In the genomic region with DNA sequence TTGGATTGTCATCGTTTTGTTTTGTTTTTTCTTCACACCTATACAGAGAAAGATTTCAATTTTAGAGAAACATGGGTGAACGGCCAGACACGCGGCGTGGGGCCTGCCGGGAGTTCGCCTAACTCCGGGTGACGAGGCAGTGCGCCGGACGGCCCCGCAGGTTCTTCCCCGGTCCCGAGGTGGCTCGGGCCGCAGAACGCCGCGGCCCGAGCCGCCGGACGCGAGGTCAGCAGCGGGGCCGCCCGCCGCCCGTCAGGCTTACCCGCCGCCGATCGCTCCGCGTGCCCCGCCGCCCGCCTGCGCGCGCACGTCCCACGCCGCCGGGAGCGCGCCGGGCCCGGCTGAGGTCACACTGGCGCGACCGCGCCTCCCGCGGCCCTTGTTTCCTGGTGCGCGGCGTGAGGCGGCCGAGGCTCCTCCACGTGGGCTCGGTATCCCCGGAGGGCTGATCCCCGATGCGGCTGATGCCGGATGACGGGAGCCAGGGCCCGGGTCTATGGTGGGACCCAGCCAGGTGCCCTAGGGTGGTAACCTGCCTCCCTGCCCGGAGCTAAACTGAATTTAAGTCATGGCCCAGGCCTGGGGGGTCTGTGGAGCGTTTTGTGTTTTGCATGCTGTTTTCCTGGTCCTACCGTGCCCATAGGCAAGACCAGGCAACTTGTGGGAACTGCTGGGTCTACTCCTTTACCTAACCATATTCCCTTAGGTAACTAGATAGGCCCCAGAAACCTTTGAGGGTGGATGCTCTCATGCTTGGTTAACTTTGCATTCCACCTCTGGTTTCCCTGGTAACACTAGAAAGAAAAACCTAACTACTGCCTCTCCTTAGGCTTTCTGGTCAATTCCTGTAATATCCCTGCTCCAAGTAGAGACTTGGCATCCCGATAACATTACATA, we compare ENCODE assay signal across 7 mouse cellular contexts. TPM values are rescaled to one million over a fixed set of nuclear protein-coding genes. Genes with fewer than 3 reads are reported as not detected.
DNase-seq lines count a peak whose midpoint lies in the region; ATAC-seq and TF ChIP-seq lines count a peak whose summit lies in the region.

A gene (minus strand): TSS at position 316 of the 897 bp plus-strand sequence.

- peak within 1 kb of the TSS; percentile 57 for H3K27ac ChIP-seq in intestine, embryonic 14.5 days (ENCODE audit: low read depth)
- peak within 1 kb of the TSS; percentile 92 for H3K27ac ChIP-seq in limb, embryonic 10.5 days
- peak within 1 kb of the TSS; percentile 49; the same call in 1 of the 2 replicates for H3K27ac ChIP-seq in midbrain, embryonic 12.5 days (replicated peaks)
- H3K27ac ChIP-seq in small intestine, adult 2 months (ENCODE audit: insufficient read depth, low read depth, low read length): no peak within 1 kb of the TSS; the same call in 1 of the 2 replicates

- ATAC-seq in intestine, embryonic 14.5 days (replicated peaks; ENCODE audit: low FRiP score, low TSS enrichment, low read depth): peak; percentile 87
- ATAC-seq in midbrain, embryonic 12.5 days (ENCODE audit: low FRiP score, low read depth): peak; percentile 91

- WGBS in intestine, embryonic 14.5 days: 2% methylated on average over 73 of the region's 73 CpGs
- 2% methylated on average over 73 of the region's 73 CpGs for WGBS in limb, embryonic 10.5 days
- WGBS in midbrain, embryonic 12.5 days: 2% methylated on average over 66 of the region's 73 CpGs
- 2% methylated on average over 73 of the region's 73 CpGs for WGBS in small intestine, adult 2 months

- peak within 1 kb of the TSS; percentile 56 for H3K4me3 ChIP-seq in intestine, embryonic 14.5 days (ENCODE audit: low read depth, low read length)
- peak within 1 kb of the TSS; percentile 64 for H3K4me3 ChIP-seq in limb, embryonic 10.5 days
- peak within 1 kb of the TSS; percentile 65 for H3K4me3 ChIP-seq in midbrain, embryonic 12.5 days
- H3K4me3 ChIP-seq in small intestine, adult 2 months (ENCODE audit: low read depth, low read length): peak within 1 kb of the TSS; percentile 84

- intact Hi-C loops in gastrocnemius, postnatal 14 days (cut with DNase I; ENCODE audit: low total_unique reads): no loop called here

- no peak; the same call in none of the 2 replicates for TF ChIP-seq POLR2A in small intestine, adult 2 months (IDR thresholded peaks at IDR 0.05; ENCODE audit: low read depth, low read length)

- H3K36me3 ChIP-seq in intestine, embryonic 14.5 days (ENCODE audit: control insufficient read depth, insufficient read depth, low read length): 0 out of 2 replicates have a peak, but pooled peaks cover 2% of the 10 kb centered on the region
- 0 out of 2 replicates have a peak, but pooled peaks cover 5% of the 10 kb centered on the region for H3K36me3 ChIP-seq in limb, embryonic 10.5 days
- H3K36me3 ChIP-seq in midbrain, embryonic 12.5 days: no peaks in the 10 kb centered on the region
- no peaks in the 10 kb centered on the region for H3K36me3 ChIP-seq in small intestine, adult 2 months (ENCODE audit: control insufficient read depth, insufficient read depth, low read length)

- no peaks in the 10 kb centered on the region for H3K27me3 ChIP-seq in intestine, embryonic 14.5 days (replicated peaks; ENCODE audit: control insufficient read depth, insufficient read depth, low read length)
- no peaks in the 10 kb centered on the region for H3K27me3 ChIP-seq in limb, embryonic 10.5 days (ENCODE audit: low read depth, poor library complexity, severe bottlenecking)
- no peaks in the 10 kb centered on the region for H3K27me3 ChIP-seq in midbrain, embryonic 12.5 days
- H3K27me3 ChIP-seq in small intestine, adult 2 months (ENCODE audit: control insufficient read depth, insufficient read depth, low read length): no peaks in the 10 kb centered on the region

- peak within 1 kb of the TSS; percentile 84 for H3K9ac ChIP-seq in intestine, embryonic 14.5 days (ENCODE audit: low read length)
- H3K9ac ChIP-seq in midbrain, embryonic 12.5 days (replicated peaks): peak within 1 kb of the TSS; percentile 71

- H3K9me3 ChIP-seq in intestine, embryonic 14.5 days (ENCODE audit: control insufficient read depth, low read length): no peaks in the 10 kb centered on the region
- no peaks in the 10 kb centered on the region for H3K9me3 ChIP-seq in limb, embryonic 10.5 days (replicated peaks)
- no peaks in the 10 kb centered on the region for H3K9me3 ChIP-seq in midbrain, embryonic 12.5 days

- 0 out of 2 replicates have a peak, but pooled peaks have one; percentile 3 for TF ChIP-seq CTCF in small intestine, adult 2 months (IDR thresholded peaks at IDR 0.05; ENCODE audit: extremely low read depth, insufficient read length, insufficient replicate concordance, low read depth, low read length)

- H3K4me2 ChIP-seq in intestine, embryonic 14.5 days (ENCODE audit: low read length): peak within 1 kb of the TSS; percentile 72
- peak within 1 kb of the TSS; percentile 65 for H3K4me2 ChIP-seq in midbrain, embryonic 12.5 days (replicated peaks)

- peak; percentile 90 for DNase-seq in adrenal gland, adult 2 months
- DNase-seq in embryo, embryonic 10.5 days (ENCODE audit: low spot score): peak; percentile 85
- peak; percentile 84 for DNase-seq in gastrocnemius, postnatal 14 days
- peak; percentile 84 for DNase-seq in intestine, embryonic 14.5 days (ENCODE audit: low spot score)
- peak; percentile 83 for DNase-seq in limb, embryonic 10.5 days (ENCODE audit: low spot score)

- peaks cover 4% of the 10 kb centered on the region; the same call in 1 of the 2 replicates for H3K4me1 ChIP-seq in intestine, embryonic 14.5 days (replicated peaks; ENCODE audit: control insufficient read depth, insufficient read depth, low read length)
- H3K4me1 ChIP-seq in limb, embryonic 10.5 days: peaks cover 17% of the 10 kb centered on the region
- peaks cover 7% of the 10 kb centered on the region for H3K4me1 ChIP-seq in midbrain, embryonic 12.5 days
- H3K4me1 ChIP-seq in small intestine, adult 2 months (ENCODE audit: control insufficient read depth, insufficient read depth, insufficient read length, low read length): peaks cover 3% of the 10 kb centered on the region; the same call in 1 of the 2 replicates

RNA-seq across cellular contexts. Expression of the gene that starts here (rescaled TPM):
- total RNA-seq in adrenal gland, adult 2 months (2021): 10 to 100 TPM; 20.3 to 27.5 TPM
- polyA plus RNA-seq in adrenal gland, adult 2 months (2012; rRNA removed): 0.60 and 0.77 TPM in 2 replicates
- total RNA-seq in gastrocnemius, postnatal 14 days (2021): 10 to 100 TPM; 25.6 to 26.9 TPM
- 40.7 and 43.0 TPM in 2 replicates for polyA plus RNA-seq in intestine, embryonic 14.5 days (2014; fragmentation: Nextera tagmentation; extraction: Ambion mirVana)
- 32.8 and 33.0 TPM in 2 replicates for polyA plus RNA-seq in limb, embryonic 10.5 days (2016; fragmentation: Nextera tagmentation; extraction: Ambion mirVana)
- polyA plus RNA-seq in midbrain, embryonic 12.5 days (2016; fragmentation: Nextera tagmentation; extraction: Ambion mirVana): 23.9 and 26.7 TPM in 2 replicates
- polyA plus RNA-seq in small intestine, adult 2 months (2012; rRNA removed): 0.39 and 0.56 TPM in 2 replicates

Comparison
In these comparisons a context has a peak if more than half of its experiments do, and no peak if none do; other contexts are left out.
1. RNA of the gene that starts here (polyA plus RNA-seq): 40.7 to 43.0 TPM in intestine, embryonic 14.5 days, 32.8 to 33.0 TPM in limb, embryonic 10.5 days and 23.9 to 26.7 TPM in midbrain, embryonic 12.5 days; 0.60 to 0.77 TPM in adrenal gland, adult 2 months and 0.39 to 0.56 TPM in small intestine, adult 2 months; every median in the first group is over 10 times any median in the second.
2. Peak in every context shown above with its lines, with median percentiles within 50 percentile points of each other: DNase-seq and H3K4me3 ChIP-seq.